Mouse (Mus musculus): ENCODE results near the gene Speer4d. TPM values are rescaled to one million over a fixed set of nuclear protein-coding genes. Genes with fewer than 3 reads are reported as not detected.
"Not testable (repeated sequence)": the region's sequence is repeated elsewhere in the genome, so short reads cannot be mapped to it uniquely, and the experiment has no call there.

Speer4d gene
- not detected in 2 replicates for polyA plus RNA-seq (2016; fragmentation: Nextera tagmentation; extraction: Ambion mirVana)

DNA sequence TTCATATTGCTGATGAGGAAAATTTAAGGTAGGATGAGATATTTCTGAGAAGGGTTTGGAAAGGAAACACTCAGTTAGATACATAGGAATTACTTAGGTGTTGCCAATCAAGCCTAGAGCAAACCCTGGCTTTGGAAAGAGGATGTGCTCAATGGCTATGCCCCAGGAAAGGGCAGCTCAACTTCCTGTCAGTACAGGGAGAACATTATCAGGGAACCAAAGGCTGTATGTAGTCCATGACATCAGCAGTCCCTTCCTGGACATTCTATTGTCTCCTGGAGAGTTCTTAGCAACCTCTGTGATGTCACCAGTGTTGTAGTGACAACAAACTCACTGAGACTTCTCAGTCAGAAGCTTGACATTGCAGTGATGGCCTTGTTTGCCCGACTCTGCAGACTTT is at the start of gene Speer4d:
TSS of gene Speer4d (plus strand) at position 301 of the 400 bp plus-strand sequence.
- H3K27ac ChIP-seq (replicated peaks); H3K4me1 ChIP-seq; ATAC-seq (ENCODE audit: low FRiP score, low read depth); H3K36me3 ChIP-seq; H3K9ac ChIP-seq (replicated peaks); H3K27me3 ChIP-seq; H3K4me3 ChIP-seq; H3K4me2 ChIP-seq (replicated peaks): not testable (repeated sequence)
- WGBS = 66% methylated on average over 1 of the region's 1 CpGs
- peaks cover 14% of the 10 kb centered on the region for H3K9me3 ChIP-seq

DNA sequence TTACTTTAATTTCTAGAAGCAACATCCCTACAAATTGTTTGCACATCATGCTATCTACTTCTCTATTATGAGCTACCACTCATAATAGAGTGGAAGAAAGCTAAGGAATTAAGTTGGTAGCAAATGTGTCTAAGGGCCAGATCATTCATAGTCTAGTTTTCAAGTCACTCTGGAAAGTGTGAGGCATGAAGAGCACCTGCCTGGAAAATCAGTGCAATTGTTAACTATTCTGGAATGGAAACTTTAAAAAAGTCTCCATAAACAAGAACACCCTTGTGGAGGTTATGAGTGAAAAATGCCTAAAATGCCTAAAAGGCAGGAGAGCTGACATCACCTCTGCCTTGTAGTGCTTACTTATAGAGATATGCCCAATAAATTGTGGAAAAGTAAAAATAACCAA is 45.1 kb upstream of the Speer4d start:
- not testable (repeated sequence) for H3K36me3 ChIP-seq; H3K4me3 ChIP-seq; H3K4me1 ChIP-seq; H3K27me3 ChIP-seq; H3K9ac ChIP-seq (replicated peaks); H3K27ac ChIP-seq (replicated peaks); ATAC-seq (ENCODE audit: low FRiP score, low read depth); H3K4me2 ChIP-seq (replicated peaks)
- H3K9me3 ChIP-seq = peaks cover 15% of the 10 kb centered on the region

DNA sequence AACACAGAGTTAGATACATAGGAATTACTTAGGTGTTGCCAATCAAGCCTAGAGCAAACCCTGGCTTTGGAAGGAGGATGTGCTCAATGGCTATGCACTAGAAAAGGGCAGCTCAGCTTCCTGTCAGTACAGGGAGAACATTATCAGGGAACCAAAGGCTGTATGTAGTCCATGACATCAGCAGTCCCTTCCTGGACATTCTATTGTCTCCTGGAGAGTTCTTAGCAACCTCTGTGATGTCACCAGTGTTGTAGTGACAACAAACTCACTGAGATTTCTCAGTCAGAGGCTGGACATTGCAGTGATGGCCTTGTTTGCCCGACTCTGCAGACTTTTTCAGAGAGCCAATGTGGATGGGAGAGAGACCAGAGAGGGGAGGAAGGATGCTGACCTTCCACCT is 41.8 kb upstream of the Speer4d start, which contains the start of gene Gm21083:
TSS of gene Gm21083 (plus strand) at position 301 of the 400 bp plus-strand sequence.
- not testable (repeated sequence) for H3K27ac ChIP-seq (replicated peaks); ATAC-seq (ENCODE audit: low FRiP score, low read depth); H3K36me3 ChIP-seq; H3K4me2 ChIP-seq (replicated peaks); H3K9ac ChIP-seq (replicated peaks); H3K27me3 ChIP-seq; H3K4me3 ChIP-seq; H3K4me1 ChIP-seq
- peaks cover 18% of the 10 kb centered on the region for H3K9me3 ChIP-seq
- no CpG with 5 or more reads among the region's 1 CpGs for WGBS

DNA sequence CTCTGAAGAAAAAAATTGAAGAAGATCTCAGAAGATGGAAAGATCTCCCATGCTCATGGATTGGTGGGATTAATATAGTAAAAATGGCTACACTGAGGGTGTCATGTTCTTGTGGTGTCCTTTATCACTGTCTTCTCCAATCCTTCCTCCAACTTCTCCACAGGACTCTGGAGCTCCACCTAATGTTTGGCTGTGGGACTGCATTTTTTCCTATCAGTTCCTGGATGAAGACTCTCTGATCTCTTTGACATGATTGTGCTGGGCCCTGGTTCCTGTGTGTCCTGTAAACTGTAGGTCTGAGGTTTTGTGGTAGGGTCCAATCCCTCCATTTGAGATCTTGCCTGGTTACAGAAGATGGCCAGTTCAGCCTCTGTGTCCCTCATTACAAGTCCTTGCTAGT is 32.5 kb upstream of the Speer4d start:
- H3K4me2 ChIP-seq (replicated peaks); H3K4me3 ChIP-seq; H3K9ac ChIP-seq (replicated peaks); H3K27ac ChIP-seq (replicated peaks); H3K4me1 ChIP-seq; ATAC-seq (ENCODE audit: low FRiP score, low read depth); H3K36me3 ChIP-seq; H3K9me3 ChIP-seq; H3K27me3 ChIP-seq: not testable (repeated sequence)

DNA sequence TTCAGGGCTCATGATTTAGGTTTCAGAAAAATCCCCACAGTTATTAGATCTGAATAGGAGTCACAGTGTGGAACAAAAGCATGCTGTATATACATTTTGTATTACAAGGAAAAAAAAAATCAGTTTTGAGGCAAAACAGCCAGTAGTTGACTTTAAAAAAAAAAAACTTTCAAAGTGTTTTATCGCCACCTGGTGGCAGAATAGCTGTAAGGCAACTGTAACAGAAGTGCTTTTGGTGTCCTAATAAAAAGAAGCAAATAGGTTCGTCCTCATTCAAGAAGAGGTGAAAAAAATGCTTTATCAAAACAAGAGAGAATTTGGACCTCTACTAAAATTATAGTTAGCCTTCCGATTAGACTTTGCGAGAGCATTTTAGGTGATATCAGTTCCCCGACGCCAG is 30.6 kb upstream of the Speer4d start:
- not testable (repeated sequence) for H3K4me3 ChIP-seq; H3K9me3 ChIP-seq; H3K4me1 ChIP-seq; H3K27ac ChIP-seq (replicated peaks); ATAC-seq (ENCODE audit: low FRiP score, low read depth); H3K36me3 ChIP-seq; H3K27me3 ChIP-seq; H3K4me2 ChIP-seq (replicated peaks); H3K9ac ChIP-seq (replicated peaks)
- 36% methylated on average over 6 of the region's 6 CpGs for WGBS

DNA sequence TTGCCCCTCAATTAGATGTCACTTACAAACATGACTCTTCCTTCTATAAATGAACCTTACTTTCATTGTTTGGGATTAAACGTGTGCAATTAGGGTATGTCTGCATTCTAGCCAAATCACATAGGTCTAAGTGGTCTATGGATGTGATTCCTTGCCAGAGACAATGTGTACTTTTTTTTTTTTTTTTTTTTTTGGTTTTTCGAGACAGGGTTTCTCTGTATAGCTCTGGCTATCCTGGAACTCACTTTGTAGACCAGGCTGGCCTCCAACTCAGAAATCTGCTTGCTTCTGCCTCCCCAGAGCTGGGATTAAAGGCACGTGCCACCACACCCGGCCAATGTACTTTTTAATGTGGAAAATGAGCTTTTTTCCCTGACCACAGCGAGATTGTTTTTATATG is 28.2 kb upstream of the Speer4d start:
- not testable (repeated sequence) for H3K27ac ChIP-seq (replicated peaks); H3K9me3 ChIP-seq; H3K4me1 ChIP-seq; H3K36me3 ChIP-seq; H3K27me3 ChIP-seq; ATAC-seq (ENCODE audit: low FRiP score, low read depth); H3K9ac ChIP-seq (replicated peaks); H3K4me2 ChIP-seq (replicated peaks); H3K4me3 ChIP-seq
- WGBS = 61% methylated on average over 5 of the region's 5 CpGs

DNA sequence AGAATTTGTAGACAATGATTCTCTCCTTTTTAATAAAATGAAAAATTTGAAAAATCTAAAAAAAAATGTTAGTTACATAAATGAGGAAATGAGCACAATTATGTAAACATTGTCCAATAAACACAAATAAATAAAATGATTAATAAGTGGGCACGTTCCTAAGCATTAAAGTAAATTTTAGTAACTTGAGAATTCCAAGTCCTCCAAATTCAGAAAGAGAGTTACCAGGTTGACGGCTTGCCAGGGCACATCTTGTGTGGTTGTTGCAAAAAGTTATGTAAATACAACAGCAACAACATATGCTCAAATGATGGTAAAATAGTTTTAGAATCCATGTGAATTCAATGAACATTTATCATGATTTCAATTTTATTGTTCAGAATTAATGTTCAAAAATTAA is 27.3 kb upstream of the Speer4d start:
- H3K4me3 ChIP-seq; H3K36me3 ChIP-seq; H3K27me3 ChIP-seq; H3K4me2 ChIP-seq (replicated peaks); H3K27ac ChIP-seq (replicated peaks); H3K9ac ChIP-seq (replicated peaks); H3K4me1 ChIP-seq: not testable (repeated sequence)
- peaks cover 12% of the 10 kb centered on the region; the same call in 1 of the 2 replicates for H3K9me3 ChIP-seq
- 72% methylated on average over 2 of the region's 2 CpGs for WGBS
- peak; percentile 65; the same call in 1 of the 2 replicates for ATAC-seq (ENCODE audit: low FRiP score, low read depth)

DNA sequence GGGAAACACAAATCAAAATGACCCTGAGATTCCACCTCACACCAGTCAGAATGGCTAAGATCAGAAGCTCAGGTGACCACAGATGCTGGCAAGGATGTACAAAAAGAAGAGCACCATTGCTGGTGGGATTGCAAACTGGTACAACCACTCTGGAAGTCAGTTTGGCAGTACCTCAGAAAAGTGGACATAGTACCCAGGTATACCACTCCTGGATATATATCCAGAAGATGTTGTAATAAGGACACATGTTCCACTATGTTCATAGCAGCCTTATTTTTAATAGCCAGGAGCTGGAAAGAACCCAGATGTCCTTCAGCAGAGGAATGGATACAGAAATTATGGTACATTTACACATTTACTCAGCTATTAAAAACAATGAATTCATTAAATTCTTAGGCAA is 20.0 kb upstream of the Speer4d start:
- H3K27me3 ChIP-seq; H3K9ac ChIP-seq (replicated peaks); H3K4me1 ChIP-seq; H3K27ac ChIP-seq (replicated peaks); H3K4me3 ChIP-seq; H3K36me3 ChIP-seq; H3K4me2 ChIP-seq (replicated peaks); ATAC-seq (ENCODE audit: low FRiP score, low read depth): not testable (repeated sequence)
- H3K9me3 ChIP-seq = peaks cover 30% of the 10 kb centered on the region

DNA sequence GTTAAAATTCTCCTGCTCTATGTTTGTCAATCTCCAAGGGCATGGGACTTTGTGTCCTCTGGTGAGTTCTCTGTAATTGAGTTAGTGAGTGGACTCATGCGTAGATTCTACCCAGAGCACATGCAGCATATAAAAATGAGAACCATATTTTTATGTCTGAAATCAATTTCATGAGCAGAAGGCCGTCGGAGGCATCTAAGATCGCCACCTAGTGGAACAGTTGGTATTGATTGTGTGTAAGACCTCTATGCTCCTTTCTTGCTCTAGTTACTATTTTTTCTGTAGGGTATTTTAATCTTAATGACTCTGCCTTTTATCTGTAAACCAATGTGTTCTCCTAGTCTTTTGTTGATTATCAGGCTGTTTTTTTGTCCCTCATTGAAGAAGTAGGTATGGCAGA is 18.5 kb upstream of the Speer4d start:
- not testable (repeated sequence) for H3K36me3 ChIP-seq; H3K4me1 ChIP-seq; H3K27ac ChIP-seq (replicated peaks); H3K27me3 ChIP-seq; ATAC-seq (ENCODE audit: low FRiP score, low read depth); H3K4me2 ChIP-seq (replicated peaks); H3K9ac ChIP-seq (replicated peaks); H3K4me3 ChIP-seq
- peaks cover 28% of the 10 kb centered on the region for H3K9me3 ChIP-seq
- WGBS = 41% methylated on average over 4 of the region's 4 CpGs

DNA sequence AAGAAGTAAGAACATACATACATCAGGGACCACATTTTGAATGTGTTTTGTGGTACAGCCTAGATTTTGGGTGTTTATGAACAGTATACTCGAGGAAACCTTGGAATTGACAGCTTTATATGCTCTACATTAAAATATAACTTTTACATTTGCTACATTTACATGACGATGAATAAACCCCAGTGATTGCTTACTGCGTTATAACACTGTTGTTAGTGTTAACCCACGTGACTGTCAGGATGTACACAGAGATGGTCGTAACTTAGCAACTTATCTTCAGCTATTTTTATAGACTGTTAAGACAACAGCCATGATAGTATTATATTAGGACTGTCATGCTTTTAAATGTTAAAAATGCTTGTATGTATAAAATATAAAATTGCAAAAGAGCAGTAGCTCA is 17.4 kb upstream of the Speer4d start:
- H3K27ac ChIP-seq (replicated peaks); H3K4me1 ChIP-seq; H3K27me3 ChIP-seq; H3K4me3 ChIP-seq; H3K9ac ChIP-seq (replicated peaks); H3K4me2 ChIP-seq (replicated peaks); H3K36me3 ChIP-seq: not testable (repeated sequence)
- 66% methylated on average over 5 of the region's 5 CpGs for WGBS
- peak; percentile 62; the same call in 1 of the 2 replicates for ATAC-seq (ENCODE audit: low FRiP score, low read depth)
- peaks cover 22% of the 10 kb centered on the region for H3K9me3 ChIP-seq

DNA sequence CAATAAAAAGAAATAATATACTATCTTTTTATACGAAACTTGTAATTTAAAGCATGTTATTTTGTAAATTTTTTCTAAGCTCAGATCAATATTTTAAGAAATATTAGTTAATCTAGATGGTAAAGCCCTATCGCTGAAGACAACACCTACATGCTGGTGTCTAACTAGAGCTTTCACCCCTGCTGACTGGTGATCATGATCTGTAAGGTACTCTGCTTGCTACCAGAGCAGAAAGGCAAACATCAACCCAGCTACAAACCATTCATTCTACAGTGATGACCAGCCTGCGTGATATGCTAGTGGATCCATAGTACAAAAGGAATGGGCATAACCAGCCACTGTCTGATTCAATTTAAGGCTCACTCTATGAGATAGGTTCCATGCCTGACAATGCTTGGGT is 16.9 kb upstream of the Speer4d start:
- not testable (repeated sequence) for H3K4me2 ChIP-seq (replicated peaks); H3K4me3 ChIP-seq; H3K36me3 ChIP-seq; H3K4me1 ChIP-seq; H3K9ac ChIP-seq (replicated peaks); H3K27me3 ChIP-seq; H3K27ac ChIP-seq (replicated peaks)
- H3K9me3 ChIP-seq = peaks cover 25% of the 10 kb centered on the region
- ATAC-seq (ENCODE audit: low FRiP score, low read depth) = peak; percentile 66; the same call in 1 of the 2 replicates
- WGBS = 74% methylated on average over 3 of the region's 3 CpGs

DNA sequence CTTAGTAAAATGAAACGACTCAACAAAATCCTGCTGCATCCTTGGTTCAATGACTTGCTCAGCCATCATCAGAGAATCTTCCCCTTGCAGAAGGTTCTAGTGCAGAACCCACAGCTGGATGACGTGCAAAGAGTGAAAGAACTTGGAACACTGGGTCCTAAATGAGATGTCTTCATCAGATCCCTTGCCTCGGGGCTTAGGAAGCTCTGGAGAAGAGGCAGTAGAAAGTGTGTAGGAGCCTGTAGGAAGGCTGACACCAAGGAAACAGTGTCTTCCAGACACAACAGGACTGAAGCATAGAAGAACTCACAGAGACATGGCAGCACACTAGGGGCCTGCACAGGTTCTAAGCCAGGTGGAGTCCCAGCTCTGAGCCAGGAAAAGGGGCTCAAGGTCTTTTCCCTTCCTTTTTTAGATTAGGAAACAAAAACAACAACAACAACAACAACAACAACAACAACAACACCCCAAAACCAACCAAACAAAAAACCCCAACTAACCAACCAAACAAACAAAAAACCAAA is 16.4 kb upstream of the Speer4d start:
- H3K27ac ChIP-seq (replicated peaks); H3K4me3 ChIP-seq; H3K27me3 ChIP-seq; H3K9ac ChIP-seq (replicated peaks); H3K4me2 ChIP-seq (replicated peaks); H3K36me3 ChIP-seq; H3K4me1 ChIP-seq: not testable (repeated sequence)
- 0 out of 2 replicates have a peak, but pooled peaks have one; percentile 25 for ATAC-seq (ENCODE audit: low FRiP score, low read depth)
- WGBS = 65% methylated on average over 3 of the region's 3 CpGs
- H3K9me3 ChIP-seq = peaks cover 25% of the 10 kb centered on the region

DNA sequence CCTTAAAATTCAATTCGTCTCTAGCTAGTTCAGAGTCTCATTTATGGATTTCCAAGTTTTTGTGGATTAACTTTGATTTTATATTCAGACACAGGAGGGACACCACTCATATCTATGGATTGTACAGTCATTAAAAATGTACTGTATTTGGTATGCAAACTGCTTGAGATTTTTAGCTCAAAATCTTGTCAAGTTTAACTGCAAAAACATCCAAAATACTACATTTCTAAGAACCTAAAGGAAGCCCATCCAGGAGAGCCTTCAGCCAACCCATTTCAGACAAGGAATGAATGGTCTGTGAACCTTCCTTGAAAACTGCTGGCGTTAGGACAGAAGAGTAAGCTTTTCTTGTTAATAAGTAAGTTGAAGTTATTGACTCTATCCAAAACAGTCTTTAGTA is 15.9 kb upstream of the Speer4d start:
- H3K4me2 ChIP-seq (replicated peaks); H3K27ac ChIP-seq (replicated peaks); H3K9ac ChIP-seq (replicated peaks); H3K4me1 ChIP-seq; H3K27me3 ChIP-seq; H3K36me3 ChIP-seq; H3K4me3 ChIP-seq; ATAC-seq (ENCODE audit: low FRiP score, low read depth): not testable (repeated sequence)
- peaks cover 26% of the 10 kb centered on the region for H3K9me3 ChIP-seq
- WGBS = 59% methylated on average over 2 of the region's 2 CpGs
